Mouse (Mus musculus): ENCODE results near the gene Gsx1. TPM values are rescaled to one million over a fixed set of nuclear protein-coding genes. Genes with fewer than 3 reads are reported as not detected.

The Gsx1 gene
- total RNA-seq (2021): not detected
- long read RNA-seq, experiment 1: 0 reads
- long read RNA-seq, experiment 2: 0 reads

GRCm38 (mm10) chr5:147188571-147188975 is at the start of gene Gsx1:
Gsx1 (plus strand) TSS chr5:147188696.
- peak; percentile 55 to 69 for DNase-seq

GRCm38 (mm10) chr5:147147340-147147739 is 41.2 kb upstream of the Gsx1 start:
- peak in 1 of 2 experiments; percentile 9 for DNase-seq

GRCm38 (mm10) chr5:147154806-147155371 is 33.6 kb upstream of the Gsx1 start:
- no peak for DNase-seq

- DNase-seq: no peak
These were observed 32.9 kb upstream of the Gsx1 start for GRCm38 (mm10) chr5:147155449-147156133.

GRCm38 (mm10) chr5:147156376-147156775 is 32.1 kb upstream of the Gsx1 start:
- no peak for DNase-seq

GRCm38 (mm10) chr5:147157441-147157840 is 31.1 kb upstream of the Gsx1 start:
- no peak for DNase-seq

GRCm38 (mm10) chr5:147159320-147159719 is 29.2 kb upstream of the Gsx1 start:
- DNase-seq: no peak

- no peak for DNase-seq
These were observed 28.7 kb upstream of the Gsx1 start for GRCm38 (mm10) chr5:147159792-147160191.

GRCm38 (mm10) chr5:147165060-147165459 is 23.4 kb upstream of the Gsx1 start:
- no peak for DNase-seq

GRCm38 (mm10) chr5:147170088-147170487 is 18.4 kb upstream of the Gsx1 start:
- no peak for DNase-seq

- no peak for DNase-seq
These were observed 14.4 kb upstream of the Gsx1 start for GRCm38 (mm10) chr5:147174046-147174445.

- peak in 1 of 2 experiments; percentile 2 for DNase-seq
These were observed 3.2 kb upstream of the Gsx1 start for GRCm38 (mm10) chr5:147185174-147185915.

- peak; percentile 14 to 32 for DNase-seq
These were observed 2.5 kb upstream of the Gsx1 start for GRCm38 (mm10) chr5:147186001-147186431.

GRCm38 (mm10) chr5:147186781-147187551 is 1.5 kb upstream of the Gsx1 start:
- DNase-seq: peak in 1 of 2 experiments; percentile 12

GRCm38 (mm10) chr5:147187552-147188170 is 835 bp upstream of the Gsx1 start:
- DNase-seq: peak in 1 of 2 experiments; percentile 1

GRCm38 (mm10) chr5:147189156-147189555 is 660 bp downstream of the Gsx1 start:
- DNase-seq: no peak

- no peak for DNase-seq
These were observed 1.5 kb downstream of the Gsx1 start for GRCm38 (mm10) chr5:147189836-147190602.

- no peak for DNase-seq
These were observed 2.4 kb downstream of the Gsx1 start for GRCm38 (mm10) chr5:147190885-147191284.

GRCm38 (mm10) chr5:147191801-147192575 is 3.5 kb downstream of the Gsx1 start:
- no peak for DNase-seq

GRCm38 (mm10) chr5:147192576-147192960 is 4.1 kb downstream of the Gsx1 start:
- no peak for DNase-seq
